Mouse (Mus musculus) ES-Bruce4 (cell line): ENCODE data around the gene Trim60. TPM values are rescaled to one million over a fixed set of nuclear protein-coding genes. Genes with fewer than 3 reads are reported as not detected.

Experiments
- H3K27ac ChIP-seq: 2 replicates; pipeline ENCODE4 v1.5.1; 2012; ENCODE audit warnings: low read length, inconsistent platforms; ENCODE audit not compliant: insufficient read depth
- H3K27me3 ChIP-seq: 2 replicates; pipeline ENCODE4 v1.6.1; 2012; ENCODE audit warnings: mild to moderate bottlenecking, low read length, inconsistent platforms; ENCODE audit not compliant: control insufficient read depth, poor library complexity, insufficient read depth, severe bottlenecking
- H3K36me3 ChIP-seq: 2 replicates; pipeline ENCODE4 v1.6.1; 2012; ENCODE audit warnings: inconsistent platforms, mild to moderate bottlenecking, low read length, moderate library complexity; ENCODE audit not compliant: control insufficient read depth, poor library complexity, insufficient read depth, severe bottlenecking
- H3K4me1 ChIP-seq: one replicate; pipeline ENCODE4 v1.8.1; 2011; ENCODE audit warnings: low read length; ENCODE audit not compliant: control insufficient read depth, insufficient read depth
- H3K4me3 ChIP-seq: 2 replicates; pipeline ENCODE4 v1.5.1; 2011; ENCODE audit warnings: low read depth, mild to moderate bottlenecking, low read length
- H3K9ac ChIP-seq: 2 replicates; pipeline ENCODE4 v1.6.1; 2012; ENCODE audit warnings: low read depth, mild to moderate bottlenecking, inconsistent platforms; ENCODE audit not compliant: poor library complexity, severe bottlenecking
- H3K9me3 ChIP-seq: replicated peaks from 2 replicates; pipeline ENCODE4 v1.6.1; 2012; ENCODE audit warnings: mild to moderate bottlenecking, low read length, inconsistent platforms; ENCODE audit not compliant: control insufficient read depth, poor library complexity, insufficient read depth, severe bottlenecking
- CTCF ChIP-seq: IDR thresholded peaks from one replicate; pipeline ENCODE4 v1.8.1; 2011; ENCODE audit warnings: low read depth, low read length
- EP300 ChIP-seq: IDR thresholded peaks from 2 replicates; pipeline ENCODE4 v1.6.1; 2011; ENCODE audit warnings: low read depth, low read length; ENCODE audit not compliant: insufficient read depth
- POLR2A ChIP-seq: IDR thresholded peaks from one replicate; pipeline ENCODE4 v1.8.1; 2011; ENCODE audit warnings: low read length; ENCODE audit not compliant: insufficient read depth
- polyA plus RNA-seq: library from polyadenylated mRNA; stranded (reverse); fragments of >200 nt; gene quantifications from 2 replicates; pipeline ENCODE4 v1.2.4, GENCODE M21; 2011; ENCODE audit warnings: low read depth; ENCODE audit not compliant: missing spikeins, insufficient read depth, insufficient read length

The Trim60 gene
- polyA plus RNA-seq, 1 experiment = 0.37 TPM

- TF ChIP-seq POLR2A (peak; percentile 22), EP300 (peak; percentile 71), CTCF (no peak)
- Histone ChIP-seq H3K27me3 (no peaks in the 10 kb centered on the region), H3K4me1 (no peaks in the 10 kb centered on the region), H3K27ac (peak within 1 kb of the TSS; percentile 92), H3K9me3 (no peaks in the 10 kb centered on the region), H3K36me3 (peaks cover 5% of the 10 kb centered on the region; the same call in 1 of the 2 replicates), H3K4me3 (peak within 1 kb of the TSS; percentile 79), H3K9ac (peak within 1 kb of the TSS; percentile 95)
Measured at GRCm38 (mm10) chr8:65037117-65037533, 18.7 kb upstream of the Trim60 start, which contains the start of gene Apela. TSS of gene Apela (minus strand) at chr8:65037336.

GRCm38 (mm10) chr8:65034136-65034535 is 15.8 kb upstream of the Trim60 start:
- Histone ChIP-seq H3K27me3 (no peaks in the 10 kb centered on the region), H3K9ac (peak overlapping the region; percentile 95), H3K4me3 (no peak overlapping the region), H3K4me1 (no peaks in the 10 kb centered on the region), H3K9me3 (no peaks in the 10 kb centered on the region), H3K36me3 (peaks cover 5% of the 10 kb centered on the region; the same call in 1 of the 2 replicates), H3K27ac (peak overlapping the region; percentile 99)
- TF ChIP-seq POLR2A (no peak), CTCF (no peak), EP300 (no peak)

GRCm38 (mm10) chr8:65033056-65033455 is 14.7 kb upstream of the Trim60 start:
- Histone ChIP-seq H3K27me3 (no peaks in the 10 kb centered on the region), H3K36me3 (peaks cover 13% of the 10 kb centered on the region), H3K9me3 (no peaks in the 10 kb centered on the region), H3K4me1 (no peaks in the 10 kb centered on the region), H3K4me3 (0 out of 2 replicates have a peak overlapping the region, but pooled peaks have one; percentile 10), H3K27ac (peak overlapping the region; percentile 99), H3K9ac (peak overlapping the region; percentile 40)
- TF ChIP-seq POLR2A = no peak
- no peak for TF ChIP-seq EP300
- no peak for TF ChIP-seq CTCF

GRCm38 (mm10) chr8:65032107-65032506 is 13.7 kb upstream of the Trim60 start:
- no peaks in the 10 kb centered on the region for H3K9me3 ChIP-seq
- no peak for TF ChIP-seq CTCF
- no peak for TF ChIP-seq EP300
- TF ChIP-seq POLR2A = no peak
- 0 out of 2 replicates have a peak overlapping the region, but pooled peaks have one; percentile 40 for H3K9ac ChIP-seq
- H3K27me3 ChIP-seq = no peaks in the 10 kb centered on the region
- H3K36me3 ChIP-seq = peaks cover 15% of the 10 kb centered on the region
- 0 out of 2 replicates have a peak overlapping the region, but pooled peaks have one; percentile 99 for H3K27ac ChIP-seq
- H3K4me1 ChIP-seq = no peaks in the 10 kb centered on the region
- no peak overlapping the region for H3K4me3 ChIP-seq

- no peaks in the 10 kb centered on the region for H3K9me3 ChIP-seq
- H3K9ac ChIP-seq = no peak overlapping the region
- TF ChIP-seq POLR2A = no peak
- TF ChIP-seq EP300 = no peak
- TF ChIP-seq CTCF = no peak
- H3K4me3 ChIP-seq = no peak overlapping the region
- H3K36me3 ChIP-seq = peaks cover 23% of the 10 kb centered on the region
- H3K27me3 ChIP-seq = no peaks in the 10 kb centered on the region
- H3K4me1 ChIP-seq = no peaks in the 10 kb centered on the region
- H3K27ac ChIP-seq = no peak overlapping the region
Measured at GRCm38 (mm10) chr8:65030735-65031485, 12.5 kb upstream of the Trim60 start.

- no peak for TF ChIP-seq EP300
- TF ChIP-seq POLR2A = no peak
- no peak for TF ChIP-seq CTCF
- peaks cover 18% of the 10 kb centered on the region for H3K36me3 ChIP-seq
- no peaks in the 10 kb centered on the region for H3K9me3 ChIP-seq
- H3K9ac ChIP-seq = no peak overlapping the region
- no peak overlapping the region for H3K27ac ChIP-seq
- H3K27me3 ChIP-seq = no peaks in the 10 kb centered on the region
- no peak overlapping the region for H3K4me3 ChIP-seq
- no peaks in the 10 kb centered on the region for H3K4me1 ChIP-seq
Measured at GRCm38 (mm10) chr8:65029776-65030175, 11.4 kb upstream of the Trim60 start.
